Mouse (Mus musculus) adrenal gland, adult (tissue): ENCODE measurements around the gene Foxl1.

Experiments used
- DNase-seq, 2 experiments: peaks; one replicate each; pipeline ENCODE4 v3.0.0; 2022 to 2023; ENCODE audit warnings: low spot score in 1 of 2; ENCODE audit not compliant: inconsistent age in 2 of 2

The Foxl1 gene

GRCm38 (mm10) chr8:121127756-121128375 lies at the start of gene Foxl1:
Foxl1 (plus strand) TSS chr8:121127940.
- DNase-seq = no peak

GRCm38 (mm10) chr8:121078721-121079120 lies 49.0 kb upstream of the Foxl1 start:
- DNase-seq = no peak

- DNase-seq = no peak
Observed at GRCm38 (mm10) chr8:121079201-121079600, 48.5 kb upstream of the Foxl1 start.

- DNase-seq = no peak
Observed at GRCm38 (mm10) chr8:121079944-121080343, 47.8 kb upstream of the Foxl1 start.

- no peak for DNase-seq
Observed at GRCm38 (mm10) chr8:121080361-121081090, 47.2 kb upstream of the Foxl1 start.

GRCm38 (mm10) chr8:121081398-121081797 lies 46.3 kb upstream of the Foxl1 start:
- DNase-seq = no peak

GRCm38 (mm10) chr8:121082218-121083092 lies 45.3 kb upstream of the Foxl1 start:
- DNase-seq = peak in 1 of 2 experiments; percentile 40

- peak; percentile 72 to 88 for DNase-seq
Observed at GRCm38 (mm10) chr8:121083093-121083935, 44.4 kb upstream of the Foxl1 start.

- no peak for DNase-seq
Observed at GRCm38 (mm10) chr8:121083936-121084209, 43.9 kb upstream of the Foxl1 start.

GRCm38 (mm10) chr8:121084210-121084951 lies 43.4 kb upstream of the Foxl1 start, which contains the start of gene Foxf1:
Foxf1 (plus strand) TSS chr8:121084386.
- DNase-seq = peak in 1 of 2 experiments; percentile 61

- DNase-seq = no peak
Observed at GRCm38 (mm10) chr8:121085011-121085410, 42.7 kb upstream of the Foxl1 start.

GRCm38 (mm10) chr8:121085561-121085960 lies 42.2 kb upstream of the Foxl1 start:
- no peak for DNase-seq

GRCm38 (mm10) chr8:121086004-121086900 lies 41.5 kb upstream of the Foxl1 start:
- no peak for DNase-seq

GRCm38 (mm10) chr8:121088281-121088680 lies 39.5 kb upstream of the Foxl1 start:
- no peak for DNase-seq

- no peak for DNase-seq
Observed at GRCm38 (mm10) chr8:121088871-121089630, 38.7 kb upstream of the Foxl1 start.

GRCm38 (mm10) chr8:121089631-121090380 lies 37.9 kb upstream of the Foxl1 start:
- no peak for DNase-seq

- no peak for DNase-seq
Observed at GRCm38 (mm10) chr8:121090716-121091115, 37.0 kb upstream of the Foxl1 start.

GRCm38 (mm10) chr8:121092141-121092540 lies 35.6 kb upstream of the Foxl1 start:
- peak in 1 of 2 experiments; percentile 79 for DNase-seq
